Mouse (Mus musculus) intestine, embryonic 14.5 days (tissue): ENCODE results near the gene Mettl5. TPM values are rescaled to one million over a fixed set of nuclear protein-coding genes. Genes with fewer than 3 reads are reported as not detected.
A peak's percentile ranks its signal among the peaks of the same experiment; 100 is the strongest.

Source experiments
- ATAC-seq: fragments of 200-750 bp; cut with Nextera tagmentation; replicated peaks from 2 replicates; pipeline ENCODE4 v1.8.0; 2017; ENCODE audit warnings: low read depth, moderate number of reproducible peaks, moderate TSS enrichment, moderate library complexity; ENCODE audit not compliant: low FRiP score, low TSS enrichment
- DNase-seq: peaks from one replicate; pipeline ENCODE4 v3.0.0-alpha.2; 2018; ENCODE audit warnings: low spot score
- H3K27ac ChIP-seq: fragments of 300-500 bp; sonication (generic); 2 replicates; pipeline ENCODE4 v1.5.1; 2014; ENCODE audit warnings: low read depth, mild to moderate bottlenecking, control low read depth
- H3K27me3 ChIP-seq: fragments of 300-500 bp; sonication (generic); replicated peaks from 2 replicates; pipeline ENCODE4 v1.6.1; 2014; ENCODE audit warnings: low read length, control low read depth; ENCODE audit not compliant: control insufficient read depth, insufficient read depth
- H3K36me3 ChIP-seq: fragments of 300-500 bp; sonication (generic); 2 replicates; pipeline ENCODE4 v1.6.1; 2014; ENCODE audit warnings: low read length, control low read depth; ENCODE audit not compliant: control insufficient read depth, insufficient read depth
- H3K4me1 ChIP-seq: fragments of 300-500 bp; sonication (generic); replicated peaks from 2 replicates; pipeline ENCODE4 v1.6.1; 2014; ENCODE audit warnings: low read length, control low read depth, mixed read lengths; ENCODE audit not compliant: control insufficient read depth, insufficient read depth
- H3K4me2 ChIP-seq: fragments of 300-500 bp; sonication (generic); 2 replicates; pipeline ENCODE4 v1.6.1; 2014; ENCODE audit warnings: low read length
- H3K4me3 ChIP-seq: fragments of 300-500 bp; sonication (generic); 2 replicates; pipeline ENCODE4 v1.5.1; 2014; ENCODE audit warnings: low read depth, low read length, control low read depth, mixed read lengths
- H3K9ac ChIP-seq: fragments of 300-500 bp; sonication (generic); 2 replicates; pipeline ENCODE4 v1.6.1; 2014; ENCODE audit warnings: mild to moderate bottlenecking, low read length
- H3K9me3 ChIP-seq: fragments of 300-500 bp; sonication (generic); 2 replicates; pipeline ENCODE4 v1.6.1; 2016; ENCODE audit warnings: low read length, control low read depth; ENCODE audit not compliant: control insufficient read depth
- WGBS: fragments of 180-500 bp; shearing (Covaris S2); extraction: QIAGEN DNeasy Blood & Tissue Kit; methylation state at CpG from one replicate; pipeline ENCODE4 v1.1.7; 2014; 5-methylcytosine and 5-hydroxymethylcytosine counted together
- polyA plus RNA-seq: library from polyadenylated mRNA; unstranded; fragments of >200 nt; fragmentation: Nextera tagmentation; extraction: Ambion mirVana; gene quantifications from 2 replicates; pipeline ENCODE4 v1.2.1, GENCODE M21; 2014

Gene Mettl5
- polyA plus RNA-seq, 1 experiment from 2014 or later = 42.7 TPM

GRCm38 (mm10) chr2:69862117-69862657, 23.2 kb downstream of the Mettl5 start:
- Histone ChIP-seq H3K4me2 (peak overlapping the region; percentile 92), H3K4me3 (peak overlapping the region; percentile 83), H3K27me3 (no peaks in the 10 kb centered on the region), H3K9me3 (no peaks in the 10 kb centered on the region), H3K9ac (peak overlapping the region; percentile 98), H3K36me3 (peaks cover 24% of the 10 kb centered on the region), H3K4me1 (peaks cover 7% of the 10 kb centered on the region), H3K27ac (peak overlapping the region; percentile 89)
- 2% methylated on average over 13 of the region's 13 CpGs for WGBS
- DNase-seq = peak; percentile 64
- ATAC-seq = no peak; the same call in 1 of the 2 replicates

- H3K4me2 ChIP-seq = peak within 1 kb of the TSS; percentile 92
- under 1% methylated on average over 65 of the region's 66 CpGs for WGBS
- H3K36me3 ChIP-seq = peaks cover 18% of the 10 kb centered on the region
- H3K27ac ChIP-seq = peak within 1 kb of the TSS; percentile 89
- ATAC-seq = peak; percentile 95
- peaks cover 7% of the 10 kb centered on the region for H3K4me1 ChIP-seq
- peak; percentile 91 for DNase-seq
- peak within 1 kb of the TSS; percentile 83 for H3K4me3 ChIP-seq
- no peaks in the 10 kb centered on the region for H3K27me3 ChIP-seq
- H3K9me3 ChIP-seq = no peaks in the 10 kb centered on the region
- peak within 1 kb of the TSS; percentile 98 for H3K9ac ChIP-seq
Observed at GRCm38 (mm10) chr2:69861485-69862091, 23.8 kb downstream of the Mettl5 start, which contains the start of gene Ssb. Ssb (plus strand) TSS chr2:69861562.

GRCm38 (mm10) chr2:69860972-69861452, 24.4 kb downstream of the Mettl5 start:
- Histone ChIP-seq H3K4me3 (peak overlapping the region; percentile 83), H3K36me3 (peaks cover 12% of the 10 kb centered on the region), H3K27me3 (no peaks in the 10 kb centered on the region), H3K4me2 (peak overlapping the region; percentile 61), H3K9me3 (no peaks in the 10 kb centered on the region), H3K4me1 (peaks cover 7% of the 10 kb centered on the region), H3K9ac (peak overlapping the region; percentile 98), H3K27ac (peak overlapping the region; percentile 89)
- ATAC-seq (peak; percentile 22; the same call in 1 of the 2 replicates), DNase-seq (no peak)
- 11% methylated on average over 13 of the region's 13 CpGs for WGBS

GRCm38 (mm10) chr2:69857882-69858281, 27.5 kb downstream of the Mettl5 start:
- Histone ChIP-seq H3K4me3 (no peak overlapping the region), H3K36me3 (no peaks in the 10 kb centered on the region), H3K9ac (no peak overlapping the region), H3K9me3 (no peaks in the 10 kb centered on the region), H3K4me2 (no peak overlapping the region), H3K27ac (no peak overlapping the region), H3K4me1 (peaks cover 5% of the 10 kb centered on the region), H3K27me3 (no peaks in the 10 kb centered on the region)
- 87% methylated on average over 1 of the region's 1 CpGs for WGBS
- DNase-seq = no peak
- ATAC-seq = no peak

- Histone ChIP-seq H3K9ac (no peak overlapping the region), H3K9me3 (no peaks in the 10 kb centered on the region), H3K4me1 (no peaks in the 10 kb centered on the region), H3K4me2 (no peak overlapping the region), H3K4me3 (no peak overlapping the region), H3K27me3 (no peaks in the 10 kb centered on the region), H3K36me3 (no peaks in the 10 kb centered on the region), H3K27ac (no peak overlapping the region; the same call in 1 of the 2 replicates)
- DNase-seq (no peak), ATAC-seq (peak; percentile 30; the same call in 1 of the 2 replicates)
- WGBS = 46% methylated on average over 8 of the region's 8 CpGs
Observed at GRCm38 (mm10) chr2:69856392-69856791, 29.0 kb downstream of the Mettl5 start.

DNA sequence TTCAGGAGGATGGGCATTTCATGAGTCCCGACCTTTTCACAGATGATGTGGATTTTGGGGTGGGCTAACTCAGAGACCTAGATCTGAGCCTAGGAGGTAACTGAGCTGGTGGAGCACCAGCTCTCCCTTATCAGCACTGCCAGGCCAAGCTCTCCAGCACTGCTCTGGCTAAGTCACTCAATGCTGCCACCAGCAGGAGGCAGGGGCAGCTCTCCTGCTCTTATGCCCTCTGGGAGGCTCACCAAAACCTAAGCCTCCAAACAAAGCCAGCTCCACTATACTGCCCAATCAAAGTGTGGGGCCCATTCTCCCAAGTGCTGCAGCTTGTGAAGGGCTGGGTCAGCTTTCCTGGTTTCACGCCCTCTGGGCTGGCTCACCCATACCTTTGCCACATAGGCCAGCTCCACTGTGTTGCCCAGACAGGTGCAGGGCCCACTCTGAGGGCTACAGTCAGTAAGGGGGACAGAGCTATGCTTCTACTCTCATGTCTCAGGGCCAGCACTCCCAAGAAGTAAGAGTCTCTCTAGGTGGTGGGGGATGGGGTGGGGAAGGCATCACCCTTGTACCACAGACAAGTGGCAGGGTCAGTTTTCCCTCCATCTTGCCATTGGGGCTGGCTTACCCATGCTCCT, 33.9 kb downstream of the Mettl5 start:
- WGBS = 65% methylated on average over 2 of the region's 2 CpGs
- no peak for ATAC-seq

GRCm38 (mm10) chr2:69849215-69849614, 36.2 kb downstream of the Mettl5 start:
- Histone ChIP-seq H3K27ac (no peak overlapping the region), H3K9me3 (no peaks in the 10 kb centered on the region), H3K9ac (no peak overlapping the region), H3K4me2 (no peak overlapping the region), H3K27me3 (no peaks in the 10 kb centered on the region), H3K36me3 (no peaks in the 10 kb centered on the region), H3K4me3 (no peak overlapping the region), H3K4me1 (0 out of 2 replicates have a peak, but pooled peaks cover 4% of the 10 kb centered on the region)
- 59% methylated on average over 6 of the region's 6 CpGs for WGBS
- no peak for DNase-seq
- no peak for ATAC-seq

More for the DNA sequence above, 33.9 kb downstream of the Mettl5 start:
- no peak overlapping the region for H3K9ac ChIP-seq
- DNase-seq = no peak
- H3K36me3 ChIP-seq = no peaks in the 10 kb centered on the region
- no peaks in the 10 kb centered on the region for H3K27me3 ChIP-seq
- H3K9me3 ChIP-seq = no peaks in the 10 kb centered on the region
- no peak overlapping the region for H3K4me2 ChIP-seq
- 0 out of 2 replicates have a peak, but pooled peaks cover 4% of the 10 kb centered on the region for H3K4me1 ChIP-seq
- no peak overlapping the region for H3K4me3 ChIP-seq
- no peak overlapping the region for H3K27ac ChIP-seq

DNA sequence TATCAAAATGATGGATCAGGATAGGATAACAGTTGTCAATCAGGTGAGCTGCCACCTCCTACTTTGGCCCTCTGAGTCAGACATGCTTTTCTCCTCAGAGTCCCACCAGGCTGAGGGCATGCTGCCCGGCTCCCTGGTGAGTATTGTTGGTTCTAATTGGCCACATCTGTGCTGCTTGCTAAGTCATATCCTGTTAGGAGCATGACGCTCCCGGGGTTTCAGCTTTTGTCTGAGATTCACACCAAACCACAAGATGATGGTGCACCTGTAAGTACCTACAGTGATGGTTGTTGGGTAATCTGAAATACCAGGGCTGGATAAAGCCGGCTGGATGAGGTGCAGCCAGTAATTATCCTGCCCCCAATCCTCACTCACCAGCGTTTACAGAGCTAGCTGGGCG, 45.2 kb downstream of the Mettl5 start:
- Histone ChIP-seq H3K27ac (no peak overlapping the region), H3K4me1 (no peaks in the 10 kb centered on the region), H3K4me3 (no peak overlapping the region), H3K36me3 (peaks cover 18% of the 10 kb centered on the region), H3K9ac (no peak overlapping the region), H3K27me3 (no peaks in the 10 kb centered on the region), H3K9me3 (no peaks in the 10 kb centered on the region), H3K4me2 (no peak overlapping the region)
- 33% methylated on average over 6 of the region's 6 CpGs for WGBS
- ATAC-seq = no peak
- no peak for DNase-seq
